Mouse (Mus musculus): ENCODE results near the gene Pfn3.

DNA sequence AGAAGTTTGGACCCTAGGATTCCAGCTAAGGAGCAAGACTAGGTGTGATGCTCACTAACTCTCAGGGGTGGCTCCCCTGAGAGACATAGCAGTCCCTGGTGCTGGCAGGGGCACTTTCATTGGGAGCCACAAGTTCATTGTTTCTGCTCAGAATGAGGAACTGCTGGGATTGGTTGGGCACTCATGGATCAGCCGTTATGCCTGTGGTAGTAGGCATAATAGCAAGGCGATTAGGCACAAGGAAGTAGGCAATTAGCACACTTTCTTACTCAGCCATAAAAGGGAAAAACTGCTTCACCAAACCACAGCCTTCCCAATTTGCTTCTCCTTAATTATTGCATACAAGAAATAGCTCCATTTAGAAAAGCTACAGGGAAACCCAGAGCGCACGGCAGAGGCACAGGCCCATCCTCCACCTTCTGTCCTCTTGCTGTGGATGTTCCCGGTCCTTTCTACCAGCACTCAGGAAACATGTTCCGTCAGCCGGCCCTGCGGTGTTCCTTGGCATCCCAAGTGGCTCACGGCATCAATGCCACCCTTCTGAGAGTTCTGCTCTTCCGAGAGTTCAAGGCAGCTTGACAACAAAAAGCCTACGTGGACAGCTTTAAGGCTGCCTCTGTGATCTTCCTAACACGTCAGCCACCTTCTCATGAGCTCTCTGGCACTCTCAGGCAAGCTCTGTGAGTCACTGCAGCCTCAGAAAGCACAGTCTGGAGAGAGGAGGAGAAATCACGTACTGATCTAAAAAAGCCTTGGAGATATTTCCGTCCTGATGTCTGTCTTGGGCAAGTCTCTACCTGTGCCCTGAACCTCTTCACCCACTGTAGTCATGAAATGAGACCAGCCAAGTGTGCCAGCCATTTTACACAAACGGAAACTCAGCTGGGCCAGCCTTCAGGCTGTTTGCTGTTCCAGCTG lies 10.8 kb downstream of the Pfn3 start:
- no peak for TF ChIP-seq POLR2A (IDR thresholded peaks at IDR 0.05; ENCODE audit: low read depth, low read length)
- TF ChIP-seq CTCF (IDR thresholded peaks at IDR 0.05; ENCODE audit: borderline replicate concordance, insufficient read depth, low read length): no peak
